Mouse (Mus musculus) retina, postnatal 7 days (tissue): ENCODE results near the gene Mbd6.

Source experiments
- DNase-seq: peaks from one replicate; pipeline ENCODE4 v3.0.0-alpha.2; 2012; ENCODE audit warnings: low read depth, low spot score

The Mbd6 gene

GRCm38 (mm10) chr10:127263631-127264030, 25.2 kb downstream of the Mbd6 start:
- DNase-seq, result no peak

- no peak for DNase-seq
Observed at GRCm38 (mm10) chr10:127262548-127263398, 26.0 kb downstream of the Mbd6 start, which contains the start of gene Kif5a. Gene Kif5a (minus strand): TSS chr10:127263348.

DNA sequence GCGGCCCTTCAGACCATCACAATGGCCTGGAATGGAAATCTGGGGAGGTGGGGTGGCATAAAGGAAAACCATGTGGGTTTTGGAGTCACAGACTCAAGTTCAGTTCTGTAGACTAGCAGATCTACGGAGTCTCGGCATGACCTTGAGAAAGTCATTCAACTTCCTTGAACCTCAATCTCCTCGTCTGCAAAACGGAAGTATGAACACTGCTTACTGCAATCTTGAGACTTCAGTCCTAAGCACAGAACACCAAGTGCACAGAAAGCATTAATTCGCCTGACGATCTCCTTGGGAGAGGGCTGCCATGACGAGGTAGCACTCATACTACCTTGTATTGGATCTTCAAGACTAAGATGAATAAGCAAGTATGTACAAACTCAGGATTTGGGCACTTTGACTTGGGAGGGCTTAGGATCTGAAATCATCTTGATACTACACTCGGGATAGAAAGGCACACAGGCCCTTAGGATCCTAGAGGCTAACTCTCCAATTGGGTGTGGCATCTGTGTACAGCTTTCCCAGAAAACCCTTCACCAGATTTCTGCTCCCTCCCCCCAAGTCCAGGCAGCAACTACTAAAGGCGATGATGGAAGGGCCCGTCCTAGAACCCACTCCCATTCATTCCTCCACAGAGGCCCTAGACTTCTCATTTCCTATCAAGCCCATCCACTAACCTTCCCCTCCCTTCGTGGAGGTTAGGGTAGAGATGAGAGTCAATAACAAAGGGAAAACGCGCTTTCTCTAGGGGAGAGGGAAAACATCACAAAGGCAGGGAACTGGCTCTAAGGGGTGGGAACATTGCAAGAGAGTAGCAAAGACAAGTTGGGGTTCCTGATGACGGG, 26.9 kb downstream of the Mbd6 start:
- DNase-seq, result no peak

DNA sequence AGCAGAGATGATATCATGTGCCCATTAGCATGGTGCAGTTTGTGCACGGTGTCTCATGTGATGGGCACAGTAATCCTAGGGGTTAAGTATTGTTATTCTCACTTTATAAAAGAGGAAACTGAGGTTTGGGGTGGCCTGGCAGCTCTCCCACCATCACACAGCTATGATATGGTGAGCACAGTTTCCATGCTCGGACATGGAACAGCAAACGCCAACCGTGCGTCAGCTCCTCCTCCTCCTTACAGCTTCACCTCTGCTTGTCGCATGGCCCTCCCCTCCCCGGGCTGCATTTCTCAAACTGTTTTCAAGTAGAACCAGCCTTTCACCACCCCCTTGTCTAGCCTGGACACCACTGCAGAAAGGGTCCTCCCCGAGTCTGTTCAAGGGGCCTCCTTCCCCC, 30.3 kb downstream of the Mbd6 start:
- no peak for DNase-seq

GRCm38 (mm10) chr10:127257790-127258189, 31.0 kb downstream of the Mbd6 start:
- no peak for DNase-seq

- no peak for DNase-seq
Observed at GRCm38 (mm10) chr10:127255625-127256345, 33.0 kb downstream of the Mbd6 start.

DNA sequence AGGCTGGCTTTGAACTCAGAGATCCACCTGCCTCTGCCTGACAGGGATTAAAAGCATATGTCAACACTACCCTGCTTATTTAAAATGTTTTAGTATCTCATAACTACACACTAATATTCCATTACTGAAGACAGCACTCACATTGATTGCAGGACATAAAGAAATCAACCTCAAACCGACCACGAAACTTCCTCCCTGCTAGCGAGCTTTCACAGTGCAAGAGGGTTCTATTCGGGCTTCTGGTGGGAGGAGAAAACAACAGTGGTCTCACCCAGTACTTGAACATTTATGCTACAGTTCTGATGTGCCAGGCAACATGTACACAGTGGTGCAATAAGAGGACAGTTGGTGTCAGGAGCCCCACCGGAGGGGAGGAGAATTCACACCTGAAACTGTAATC, 38.0 kb downstream of the Mbd6 start:
- no peak for DNase-seq

DNA sequence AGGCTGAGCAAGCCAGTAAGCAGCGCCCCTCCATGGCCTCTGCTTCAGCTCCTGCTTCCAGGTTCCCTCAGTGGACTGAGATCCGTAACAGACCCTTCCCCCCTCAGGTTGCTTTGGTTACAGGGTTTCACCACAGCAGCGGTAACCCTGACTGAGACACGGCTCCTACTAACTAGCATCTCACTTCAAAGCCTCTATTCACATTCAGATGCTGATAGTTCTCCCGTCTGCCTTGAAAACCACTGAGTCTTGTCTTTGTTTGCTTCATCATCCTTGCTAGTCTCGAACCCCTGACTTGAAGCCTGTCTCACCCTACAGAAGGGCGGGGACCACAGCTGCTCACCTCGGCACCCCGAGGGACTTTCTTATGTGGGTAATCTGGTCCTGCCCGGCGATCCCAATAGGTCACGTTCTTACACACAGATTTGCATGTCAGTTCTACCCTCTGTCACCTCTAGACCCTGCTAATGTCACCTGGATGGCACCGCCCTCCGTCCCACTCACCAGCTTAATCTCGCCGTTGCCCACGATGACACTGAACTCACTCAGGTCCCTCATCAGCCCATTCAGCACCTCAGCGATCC, 50.5 kb downstream of the Mbd6 start:
- DNase-seq, result no peak

GRCm38 (mm10) chr10:127236541-127236940, 52.3 kb downstream of the Mbd6 start:
- DNase-seq, result no peak

DNA sequence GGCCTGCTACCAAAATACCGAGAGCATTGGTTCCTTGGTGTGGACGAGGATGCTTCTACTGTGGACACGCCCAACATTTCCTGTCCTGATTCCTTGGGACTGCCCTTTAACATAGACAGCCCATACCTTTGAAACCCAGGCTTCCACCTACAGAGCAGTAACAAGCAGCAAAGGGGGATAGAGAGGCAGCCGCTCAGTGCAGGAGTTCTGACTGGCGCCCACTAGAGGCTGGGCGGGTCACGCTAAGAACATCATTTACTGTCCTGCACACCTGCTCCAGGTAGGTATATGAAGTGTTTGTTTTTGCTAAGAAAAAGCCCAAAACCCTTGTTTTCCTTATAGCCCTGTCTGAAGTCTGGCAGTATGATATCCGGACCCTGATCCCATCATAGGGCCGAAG, 55.7 kb downstream of the Mbd6 start:
- no peak for DNase-seq
